Mouse (Mus musculus) lung, embryonic 16.5 days (tissue): ENCODE data around the gene Etv1. TPM values are rescaled to one million over a fixed set of nuclear protein-coding genes. Genes with fewer than 3 reads are reported as not detected.
A peak's percentile ranks its signal among the peaks of the same experiment; 100 is the strongest.
"Not testable (repeated sequence)": the region's sequence is repeated elsewhere in the genome, so short reads cannot be mapped to it uniquely, and the experiment has no call there.

ENCODE experiments used
- ATAC-seq: fragments of 200-750 bp; cut with Nextera tagmentation; 2 replicates; pipeline ENCODE4 v1.8.0; 2017; ENCODE audit warnings: low read depth, mild to moderate bottlenecking, moderate library complexity
- H3K27ac ChIP-seq: fragments of 300-500 bp; sonication (generic); 2 replicates; pipeline ENCODE4 v1.5.1; 2014; ENCODE audit warnings: mild to moderate bottlenecking, control low read depth, low read length
- H3K27me3 ChIP-seq: fragments of 300-500 bp; sonication (generic); 2 replicates; pipeline ENCODE4 v1.6.1; 2014; ENCODE audit warnings: low read depth, low read length, mixed read lengths; ENCODE audit not compliant: control insufficient read depth, insufficient read depth
- H3K36me3 ChIP-seq: fragments of 300-500 bp; sonication (generic); 2 replicates; pipeline ENCODE4 v1.6.1; 2014; ENCODE audit warnings: low read length; ENCODE audit not compliant: control insufficient read depth, insufficient read depth
- H3K4me1 ChIP-seq: fragments of 300-500 bp; sonication (generic); replicated peaks from 2 replicates; pipeline ENCODE4 v1.6.1; 2014; ENCODE audit warnings: low read length, mixed read lengths; ENCODE audit not compliant: control insufficient read depth, insufficient read depth
- H3K4me2 ChIP-seq: fragments of 300-500 bp; sonication (generic); 2 replicates; pipeline ENCODE4 v1.6.1; 2014; ENCODE audit warnings: low read depth, low read length, control low read depth
- H3K4me3 ChIP-seq: fragments of 300-500 bp; sonication (generic); 2 replicates; pipeline ENCODE4 v1.5.1; 2014; ENCODE audit warnings: mild to moderate bottlenecking, low read length, control low read depth
- H3K9ac ChIP-seq: fragments of 300-500 bp; sonication (generic); 2 replicates; pipeline ENCODE4 v1.6.1; 2014; ENCODE audit warnings: low read length, control low read depth
- H3K9me3 ChIP-seq: fragments of 300-500 bp; sonication (generic); 2 replicates; pipeline ENCODE4 v1.6.1; 2016; ENCODE audit warnings: low read length; ENCODE audit not compliant: control insufficient read depth
- WGBS: fragments of 180-500 bp; shearing (Covaris S2); extraction: QIAGEN DNeasy Blood & Tissue Kit; methylation state at CpG from one replicate; pipeline ENCODE4 v1.1.7; 2014; 5-methylcytosine and 5-hydroxymethylcytosine counted together
- polyA plus RNA-seq: library from polyadenylated mRNA; unstranded; fragments of >200 nt; fragmentation: Nextera tagmentation; extraction: Ambion mirVana; gene quantifications from 2 replicates; pipeline ENCODE4 v1.2.1, GENCODE M21; 2015

Etv1 gene
- polyA plus RNA-seq, 1 experiment from 2014 or later: 49.2 TPM

GRCm38 (mm10) chr12:38834581-38834980 lies 55.4 kb downstream of the Etv1 start:
- no peaks in the 10 kb centered on the region for H3K4me1 ChIP-seq
- no peak overlapping the region for H3K27ac ChIP-seq
- H3K4me2 ChIP-seq: no peak overlapping the region
- no peak overlapping the region for H3K9ac ChIP-seq
- no peak overlapping the region for H3K4me3 ChIP-seq
- no peaks in the 10 kb centered on the region for H3K9me3 ChIP-seq
- H3K36me3 ChIP-seq: peaks cover 3% of the 10 kb centered on the region; the same call in 1 of the 2 replicates
- no peak for ATAC-seq
- H3K27me3 ChIP-seq: no peaks in the 10 kb centered on the region
- 77% methylated on average over 4 of the region's 4 CpGs for WGBS

DNA sequence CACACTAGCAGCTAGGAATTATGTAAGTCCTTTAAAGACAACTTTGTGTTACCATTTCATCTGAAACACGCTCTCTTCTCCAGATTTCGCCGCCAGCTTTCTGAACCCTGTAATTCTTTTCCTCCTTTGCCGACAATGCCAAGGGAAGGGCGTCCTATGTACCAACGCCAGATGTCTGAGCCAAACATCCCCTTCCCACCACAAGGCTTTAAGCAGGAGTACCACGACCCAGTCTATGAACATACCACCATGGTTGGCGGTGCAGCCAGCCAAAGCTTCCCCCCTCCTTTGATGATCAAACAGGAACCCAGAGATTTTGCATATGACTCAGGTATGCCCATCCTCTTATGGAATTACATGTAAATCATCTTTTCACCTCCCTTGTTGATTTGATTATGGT lies 55.8 kb downstream of the Etv1 start:
- H3K4me1 ChIP-seq, H3K4me2 ChIP-seq, H3K27ac ChIP-seq, H3K36me3 ChIP-seq, H3K27me3 ChIP-seq, H3K9ac ChIP-seq, ATAC-seq, H3K9me3 ChIP-seq, H3K4me3 ChIP-seq: not testable (repeated sequence)
- WGBS: 91% methylated on average over 6 of the region's 8 CpGs

GRCm38 (mm10) chr12:38843801-38844295 lies 64.7 kb downstream of the Etv1 start:
- H3K4me1 ChIP-seq: peaks cover 8% of the 10 kb centered on the region; the same call in 1 of the 2 replicates
- H3K27me3 ChIP-seq: no peaks in the 10 kb centered on the region
- 16% methylated on average over 1 of the region's 1 CpGs for WGBS
- peak overlapping the region; percentile 51 for H3K27ac ChIP-seq
- no peak overlapping the region for H3K9ac ChIP-seq
- H3K9me3 ChIP-seq: no peaks in the 10 kb centered on the region
- no peak overlapping the region for H3K4me2 ChIP-seq
- ATAC-seq: peak; percentile 96
- no peaks in the 10 kb centered on the region for H3K36me3 ChIP-seq
- no peak overlapping the region for H3K4me3 ChIP-seq

DNA sequence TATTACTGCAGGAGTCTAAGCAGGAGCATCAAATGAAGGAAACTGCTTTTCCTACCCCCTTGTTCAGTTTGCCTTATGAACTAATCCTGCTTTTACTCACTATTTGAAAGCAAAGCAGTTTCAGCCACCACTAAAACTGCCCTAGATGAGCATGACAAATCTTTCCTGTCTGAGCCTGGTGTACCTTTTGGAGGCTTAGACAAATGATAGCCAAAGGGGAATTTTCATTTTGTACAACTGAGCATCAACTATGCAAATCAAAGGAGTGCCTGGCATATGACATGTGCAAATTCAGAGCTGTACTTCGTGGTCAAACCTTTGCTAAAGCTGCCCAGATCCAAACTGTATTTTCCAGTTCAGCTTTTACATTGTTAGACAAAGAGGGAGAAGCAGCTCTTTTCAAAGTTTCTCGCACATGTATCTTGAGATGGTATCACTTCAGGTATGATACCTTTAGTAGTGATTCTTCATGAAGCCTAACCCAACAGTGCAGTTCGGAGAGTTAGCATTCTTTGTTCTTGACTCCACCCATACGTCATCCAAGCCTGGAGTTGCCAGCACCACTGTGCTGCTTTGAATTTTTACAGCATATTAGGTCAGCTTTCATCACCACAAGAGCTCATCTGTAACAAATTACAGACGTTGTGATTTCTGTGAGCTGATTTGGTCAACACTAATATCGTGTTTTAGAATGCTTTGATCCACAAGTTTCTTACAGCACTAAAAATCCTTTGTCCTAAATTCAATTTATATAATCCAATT lies 68.5 kb downstream of the Etv1 start:
- H3K4me1 ChIP-seq: peaks cover 8% of the 10 kb centered on the region; the same call in 1 of the 2 replicates
- no peak overlapping the region for H3K27ac ChIP-seq
- no peaks in the 10 kb centered on the region for H3K36me3 ChIP-seq
- no peak for ATAC-seq
- no peak overlapping the region for H3K9ac ChIP-seq
- no peaks in the 10 kb centered on the region for H3K9me3 ChIP-seq
- H3K4me3 ChIP-seq: no peak overlapping the region
- WGBS: 71% methylated on average over 6 of the region's 6 CpGs
- no peaks in the 10 kb centered on the region for H3K27me3 ChIP-seq
- no peak overlapping the region for H3K4me2 ChIP-seq

DNA sequence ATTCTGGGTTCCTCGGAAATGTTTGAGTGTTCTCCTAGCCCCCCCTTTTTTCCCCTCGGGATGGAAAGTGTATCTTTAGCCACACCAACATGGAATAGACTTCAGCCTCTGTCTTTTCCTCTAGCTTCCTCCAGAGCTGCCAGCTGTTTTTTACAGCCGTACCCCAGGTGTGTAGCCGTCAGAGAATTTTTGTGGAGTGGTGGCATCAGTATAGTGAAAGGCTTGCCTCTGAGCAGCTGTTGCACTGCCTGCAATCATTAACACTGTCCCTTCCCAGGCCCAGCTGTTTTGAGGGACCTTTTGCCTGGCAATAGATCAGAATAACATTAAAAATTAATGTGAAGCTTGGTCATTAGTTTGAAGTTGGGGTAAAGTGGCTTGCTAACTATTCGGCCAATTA lies 70.8 kb downstream of the Etv1 start:
- Histone ChIP-seq H3K9me3 (no peaks in the 10 kb centered on the region), H3K9ac (no peak overlapping the region), H3K27ac (no peak overlapping the region), H3K27me3 (no peaks in the 10 kb centered on the region), H3K4me2 (no peak overlapping the region), H3K36me3 (no peaks in the 10 kb centered on the region), H3K4me1 (no peaks in the 10 kb centered on the region), H3K4me3 (no peak overlapping the region)
- WGBS: 68% methylated on average over 5 of the region's 5 CpGs
- no peak for ATAC-seq

DNA sequence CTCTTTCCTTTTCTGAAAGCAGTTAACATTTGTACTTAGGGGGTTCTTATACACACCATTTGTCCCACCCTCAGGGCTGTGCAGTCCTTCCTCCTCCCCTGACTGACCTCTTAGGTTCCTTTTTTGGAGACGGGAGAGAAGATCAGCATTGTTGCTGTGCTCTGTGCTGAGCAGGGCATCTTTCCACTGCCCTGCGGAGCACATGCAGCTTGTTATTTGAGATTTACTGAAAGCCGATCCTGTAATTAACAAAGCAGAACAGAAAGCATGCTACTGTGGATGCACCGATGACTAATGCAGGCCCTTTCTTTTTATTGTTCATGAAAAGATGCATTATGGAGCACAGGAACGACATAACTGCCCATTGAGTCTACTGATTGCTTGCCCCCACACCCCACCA lies 75.1 kb downstream of the Etv1 start:
- Histone ChIP-seq H3K9me3 (no peaks in the 10 kb centered on the region), H3K4me3 (no peak overlapping the region), H3K9ac (no peak overlapping the region), H3K4me1 (no peaks in the 10 kb centered on the region), H3K4me2 (no peak overlapping the region), H3K36me3 (peaks cover 5% of the 10 kb centered on the region; the same call in 1 of the 2 replicates), H3K27me3 (no peaks in the 10 kb centered on the region), H3K27ac (no peak overlapping the region)
- no peak for ATAC-seq
- WGBS: 84% methylated on average over 5 of the region's 5 CpGs

GRCm38 (mm10) chr12:38854751-38855150 lies 75.6 kb downstream of the Etv1 start:
- no peaks in the 10 kb centered on the region for H3K27me3 ChIP-seq
- no peak overlapping the region for H3K4me2 ChIP-seq
- H3K4me3 ChIP-seq: no peak overlapping the region
- peaks cover 5% of the 10 kb centered on the region; the same call in 1 of the 2 replicates for H3K36me3 ChIP-seq
- no peaks in the 10 kb centered on the region for H3K4me1 ChIP-seq
- H3K9me3 ChIP-seq: no peaks in the 10 kb centered on the region
- no peak overlapping the region for H3K9ac ChIP-seq
- H3K27ac ChIP-seq: no peak overlapping the region
- WGBS: 85% methylated on average over 6 of the region's 6 CpGs
- no peak for ATAC-seq

DNA sequence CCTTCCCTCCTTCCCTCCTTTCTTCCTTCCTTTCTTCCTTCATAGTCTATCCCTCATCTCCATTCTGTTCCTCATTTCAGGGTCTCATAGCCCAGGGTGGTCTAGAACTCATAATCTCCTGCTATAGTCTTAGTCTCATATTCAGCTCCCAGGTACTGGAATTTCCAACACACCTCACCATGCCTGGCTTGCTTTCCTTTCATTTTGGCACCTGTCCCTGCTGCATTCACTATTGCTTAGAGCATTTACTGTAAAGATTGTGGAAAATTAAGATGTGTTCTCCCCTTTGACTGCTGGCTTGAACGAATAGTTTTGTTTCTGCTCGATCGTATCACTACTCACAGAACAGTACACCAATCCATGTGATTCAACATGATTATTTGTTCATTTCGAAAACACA lies 80.5 kb downstream of the Etv1 start:
- WGBS: 85% methylated on average over 4 of the region's 4 CpGs
- no peaks in the 10 kb centered on the region for H3K4me1 ChIP-seq
- H3K36me3 ChIP-seq: peaks cover 5% of the 10 kb centered on the region; the same call in 1 of the 2 replicates
- no peak overlapping the region for H3K4me2 ChIP-seq
- no peaks in the 10 kb centered on the region for H3K9me3 ChIP-seq
- no peak overlapping the region for H3K27ac ChIP-seq
- no peak for ATAC-seq
- no peak overlapping the region for H3K9ac ChIP-seq
- H3K27me3 ChIP-seq: no peaks in the 10 kb centered on the region
- H3K4me3 ChIP-seq: no peak overlapping the region

- no peaks in the 10 kb centered on the region for H3K9me3 ChIP-seq
- H3K27ac ChIP-seq: no peak overlapping the region
- ATAC-seq: no peak
- H3K4me1 ChIP-seq: no peaks in the 10 kb centered on the region
- no peaks in the 10 kb centered on the region for H3K27me3 ChIP-seq
- WGBS: 83% methylated on average over 7 of the region's 7 CpGs
- H3K4me2 ChIP-seq: no peak overlapping the region
- peaks cover 5% of the 10 kb centered on the region; the same call in 1 of the 2 replicates for H3K36me3 ChIP-seq
- no peak overlapping the region for H3K9ac ChIP-seq
- no peak overlapping the region for H3K4me3 ChIP-seq
Measured at GRCm38 (mm10) chr12:38860168-38861115, 81.3 kb downstream of the Etv1 start.
